Comparison of ENCODE assay signal across 8 mouse cellular contexts in genomic region chr5:103426250-103426649, GRCm38 (mm10). TPM values are rescaled to one million over a fixed set of nuclear protein-coding genes. Genes with fewer than 3 reads are reported as not detected.
DNase-seq lines count a peak whose midpoint lies in the region; ATAC-seq and TF ChIP-seq lines count a peak whose summit lies in the region.
"Had no signal": no experiment of that assay in that cellular context is flagged by ENCODE, and none has a peak within 500 bp of the region (broad histone marks: within the 10 kb centered on the region; RNA-seq: fewer than 3 reads in every experiment).

No protein-coding gene starts in this region.

- TF ChIP-seq EP300 in heart, postnatal 0 days (IDR thresholded peaks at IDR 0.05; ENCODE audit: low read depth) = no peak
- no peak for TF ChIP-seq EP300 in stomach, postnatal 0 days (optimal IDR thresholded peaks at IDR 0.05)

- H3K4me3 ChIP-seq in megakaryocyte, embryonic 14.5 days (replicated peaks) = peak overlapping the region; percentile 92
- peak overlapping the region; percentile 88 for H3K4me3 ChIP-seq in heart, postnatal 0 days (ENCODE audit: low read depth, low read length)
- peak overlapping the region; percentile 81 for H3K4me3 ChIP-seq in limb, embryonic 14.5 days (replicated peaks; ENCODE audit: low read length)
- peak overlapping the region; percentile 89 for H3K4me3 ChIP-seq in stomach, postnatal 0 days (ENCODE audit: low read depth, low read length)

- no peak for TF ChIP-seq CTCF in heart, postnatal 0 days (IDR thresholded peaks at IDR 0.05; ENCODE audit: low read depth)
- TF ChIP-seq CTCF in stomach, postnatal 0 days (IDR thresholded peaks at IDR 0.05; ENCODE audit: low read depth) = no peak

- TF ChIP-seq POLR2A in limb, embryonic 14.5 days (IDR thresholded peaks at IDR 0.05; ENCODE audit: borderline replicate concordance, extremely low read depth, insufficient read depth, insufficient read length) = no peak

- H3K27ac ChIP-seq in heart, postnatal 0 days (ENCODE audit: low read depth) = no peak overlapping the region
- no peak overlapping the region for H3K27ac ChIP-seq in limb, embryonic 14.5 days (replicated peaks; ENCODE audit: low read depth, low read length)
- peak overlapping the region; percentile 91; the same call in 1 of the 2 replicates for H3K27ac ChIP-seq in stomach, postnatal 0 days (replicated peaks)

- H3K27me3 ChIP-seq in megakaryocyte, embryonic 14.5 days (replicated peaks) = peaks cover 67% of the 10 kb centered on the region
- peaks cover 14% of the 10 kb centered on the region for H3K27me3 ChIP-seq in heart, postnatal 0 days (ENCODE audit: control insufficient read depth, insufficient read depth, low read length)
- H3K27me3 ChIP-seq in limb, embryonic 14.5 days (ENCODE audit: control insufficient read depth, insufficient read depth, low read length) = no peaks in the 10 kb centered on the region
- no peaks in the 10 kb centered on the region for H3K27me3 ChIP-seq in stomach, postnatal 0 days (ENCODE audit: control insufficient read depth, insufficient read depth, low read length)

- H3K4me2 ChIP-seq in heart, postnatal 0 days (ENCODE audit: low read depth, low read length) = peak overlapping the region; percentile 87
- peak overlapping the region; percentile 96 for H3K4me2 ChIP-seq in limb, embryonic 14.5 days (replicated peaks; ENCODE audit: low read depth, low read length, severe bottlenecking)
- H3K4me2 ChIP-seq in stomach, postnatal 0 days (replicated peaks; ENCODE audit: low read depth) = peak overlapping the region; percentile 94

- no peak for DNase-seq in heart, postnatal 0 days (ENCODE audit: low spot score)
- no peak for DNase-seq in limb, embryonic 14.5 days (ENCODE audit: low spot score)
- no peak for DNase-seq in stomach, postnatal 0 days (ENCODE audit: low spot score)
- no peak for DNase-seq in left cerebral cortex, postnatal 36 days (ENCODE audit: low spot score in 2 of 2)
- DNase-seq in spleen, postnatal 10 days (ENCODE audit: low spot score in 2 of 2) = no peak

- H3K9ac ChIP-seq in heart, postnatal 0 days (replicated peaks; ENCODE audit: low read depth, low read length) = peak overlapping the region; percentile 82
- peak overlapping the region; percentile 78 for H3K9ac ChIP-seq in limb, embryonic 14.5 days (ENCODE audit: low read depth, low read length, severe bottlenecking)
- H3K9ac ChIP-seq in stomach, postnatal 0 days (ENCODE audit: low read length) = no peak overlapping the region

- ATAC-seq in megakaryocyte, adult 5-6 weeks (ENCODE audit: poor library complexity, severe bottlenecking) = no peak
- no peak for ATAC-seq in heart, postnatal 0 days (ENCODE audit: insufficient read depth, low read depth)
- no peak for ATAC-seq in limb, embryonic 14.5 days (ENCODE audit: low FRiP score, low read depth)
- ATAC-seq in stomach, postnatal 0 days (ENCODE audit: low FRiP score, low TSS enrichment) = no peak
- ATAC-seq: activated CD4-positive, CD25-positive, alpha-beta regulatory T cell, adult 4 months had no signal

- peaks cover 23% of the 10 kb centered on the region for H3K4me1 ChIP-seq in megakaryocyte, embryonic 14.5 days
- peaks cover 10% of the 10 kb centered on the region for H3K4me1 ChIP-seq in heart, postnatal 0 days (ENCODE audit: control insufficient read depth, insufficient read depth)
- H3K4me1 ChIP-seq in limb, embryonic 14.5 days (ENCODE audit: control insufficient read depth, insufficient read depth, low read length) = peaks cover 13% of the 10 kb centered on the region
- no peaks in the 10 kb centered on the region for H3K4me1 ChIP-seq in stomach, postnatal 0 days (replicated peaks; ENCODE audit: control insufficient read depth, insufficient read depth)

- intact Hi-C loops in left cerebral cortex, postnatal 36 days (cut with DNase I) = no loop called here

- 21% methylated on average over 9 of the region's 9 CpGs for WGBS in heart, postnatal 0 days
- WGBS in limb, embryonic 14.5 days = 13% methylated on average over 9 of the region's 9 CpGs
- WGBS in stomach, postnatal 0 days = 17% methylated on average over 9 of the region's 9 CpGs

- H3K9me3 ChIP-seq in megakaryocyte, embryonic 14.5 days = no peaks in the 10 kb centered on the region
- no peaks in the 10 kb centered on the region for H3K9me3 ChIP-seq in heart, postnatal 0 days (replicated peaks; ENCODE audit: control insufficient read depth, low read length)
- H3K9me3 ChIP-seq in limb, embryonic 14.5 days (ENCODE audit: control insufficient read depth, low read length) = no peaks in the 10 kb centered on the region
- H3K9me3 ChIP-seq in stomach, postnatal 0 days (ENCODE audit: control insufficient read depth, low read length) = no peaks in the 10 kb centered on the region

- no peaks in the 10 kb centered on the region for H3K36me3 ChIP-seq in megakaryocyte, embryonic 14.5 days (replicated peaks; ENCODE audit: low read length)
- H3K36me3 ChIP-seq in heart, postnatal 0 days (replicated peaks; ENCODE audit: control insufficient read depth, insufficient read depth, low read length) = no peaks in the 10 kb centered on the region
- H3K36me3 ChIP-seq in limb, embryonic 14.5 days (ENCODE audit: control insufficient read depth, insufficient read depth, low read length) = no peaks in the 10 kb centered on the region
- H3K36me3 ChIP-seq in stomach, postnatal 0 days (ENCODE audit: control insufficient read depth, insufficient read depth, low read length) = no peaks in the 10 kb centered on the region

RNA-seq across cellular contexts. Expression of gene Ptpn13, which starts 1.3 kb away (rescaled TPM):
- polyA plus RNA-seq in megakaryocyte, embryonic 14.5 days (2012; ENCODE audit: insufficient read depth, low replicate concordance) = 0.04 TPM in 1 of 2 replicates, not detected in the other
- 0.09 and 0.23 TPM in 2 replicates for total RNA-seq in megakaryocyte, adult 5-6 weeks (2015)
- total RNA-seq in megakaryocyte, adult 5-6 weeks (2017) = 0.04 and 0.33 TPM in 2 replicates
- total RNA-seq in heart, postnatal 0 days (2014; rRNA removed; ENCODE audit: low replicate concordance) = 14.3 and 15.7 TPM in 2 replicates
- 2.3 TPM in 2 replicates for polyA plus RNA-seq in heart, postnatal 0 days (2015; fragmentation: Nextera tagmentation; extraction: Ambion mirVana)
- polyA plus RNA-seq in limb, embryonic 14.5 days (2012; rRNA removed) = 22.2 and 25.8 TPM in 2 replicates
- polyA plus RNA-seq in limb, embryonic 14.5 days (2014; fragmentation: Nextera tagmentation; extraction: Ambion mirVana) = 22.2 and 23.7 TPM in 2 replicates
- polyA plus RNA-seq in stomach, postnatal 0 days (2015; fragmentation: Nextera tagmentation; extraction: Ambion mirVana) = 7.6 and 7.8 TPM in 2 replicates
- 10 to 100 TPM in 1 of 2 experiments, 1 to 10 TPM in 1; 8.3 to 11.6 TPM for total RNA-seq in left cerebral cortex, postnatal 36 days (2021)
